Mouse (Mus musculus): ENCODE data around the gene Muc5b. TPM values are rescaled to one million over a fixed set of nuclear protein-coding genes. Genes with fewer than 3 reads are reported as not detected.

Muc5b gene
- total RNA-seq, 4 experiments from 2014 or later, result not detected

GRCm38 (mm10) chr7:141902269-141902729 is 63.4 kb downstream of the Muc5b start:
- peak; percentile 98 to 99 for DNase-seq (ENCODE audit: low spot score in 2 of 2)

- DNase-seq (ENCODE audit: low spot score in 2 of 2), result no peak
Measured at GRCm38 (mm10) chr7:141902791-141903190, 63.9 kb downstream of the Muc5b start.

GRCm38 (mm10) chr7:141908591-141908990 is 69.7 kb downstream of the Muc5b start:
- no peak for DNase-seq (ENCODE audit: low spot score in 2 of 2)

- DNase-seq (ENCODE audit: low spot score in 2 of 2), result no peak
Measured at GRCm38 (mm10) chr7:141911305-141911704, 72.4 kb downstream of the Muc5b start.

GRCm38 (mm10) chr7:141918407-141918806 is 79.5 kb downstream of the Muc5b start, which contains the start of gene Tollip:
Tollip (minus strand) TSS chr7:141918507.
- no peak for DNase-seq (ENCODE audit: low spot score in 2 of 2)

Other genes with a start within 250 kb of the Muc5b start
- gene Muc6, start 183.8 kb upstream of the Muc5b start, total RNA-seq (2022), result not detected
- under 1 TPM in 1 of 4 experiments, not detected in 3; 0.85 TPM for gene Muc2, start 148.7 kb upstream of the Muc5b start, total RNA-seq (2022)
- not detected for gene Muc5ac, start 50.1 kb upstream of the Muc5b start, total RNA-seq (2022)
- gene Tollip, start 79.4 kb downstream of the Muc5b start, total RNA-seq (2022), result 10 to 100 TPM; 34.6 to 38.3 (median 34.9) TPM
- under 1 TPM in 1 of 4 experiments, not detected in 3; 0.10 TPM for gene Brsk2, start 110.7 kb downstream of the Muc5b start, total RNA-seq (2022)
- 10 to 100 TPM; 53.3 to 58.5 (median 55.9) TPM for gene Mob2, start 222.0 kb downstream of the Muc5b start, total RNA-seq (2022)

Measured in gastrocnemius, adult 8-10 months (tissue).